Mouse (Mus musculus): ENCODE results near the gene Lhx1. TPM values are rescaled to one million over a fixed set of nuclear protein-coding genes. Genes with fewer than 3 reads are reported as not detected.

The Lhx1 gene
- polyA plus RNA-seq, 3 experiments from 2014 or later, result not detected

GRCm38 (mm10) chr11:84526451-84526850, 1.1 kb upstream of the Lhx1 start:
- no peak for ATAC-seq

- ATAC-seq, result no peak
Observed at GRCm38 (mm10) chr11:84524511-84525270, 644 bp downstream of the Lhx1 start.

- ATAC-seq, result no peak
Observed at GRCm38 (mm10) chr11:84523841-84524510, 1.4 kb downstream of the Lhx1 start.

- ATAC-seq, result no peak
Observed at GRCm38 (mm10) chr11:84523321-84523831, 2.0 kb downstream of the Lhx1 start.

- ATAC-seq, result no peak
Observed at GRCm38 (mm10) chr11:84522577-84523320, 2.6 kb downstream of the Lhx1 start.

GRCm38 (mm10) chr11:84521751-84522299, 3.5 kb downstream of the Lhx1 start:
- ATAC-seq, result no peak

GRCm38 (mm10) chr11:84521071-84521390, 4.3 kb downstream of the Lhx1 start:
- ATAC-seq, result no peak

GRCm38 (mm10) chr11:84520269-84521070, 4.9 kb downstream of the Lhx1 start:
- no peak for ATAC-seq

- ATAC-seq, result no peak
Observed at GRCm38 (mm10) chr11:84519576-84520268, 5.6 kb downstream of the Lhx1 start.

- no peak for ATAC-seq
Observed at GRCm38 (mm10) chr11:84519036-84519435, 6.3 kb downstream of the Lhx1 start.

- ATAC-seq, result no peak
Observed at GRCm38 (mm10) chr11:84518261-84518660, 7.1 kb downstream of the Lhx1 start.

GRCm38 (mm10) chr11:84517431-84517830, 7.9 kb downstream of the Lhx1 start:
- no peak for ATAC-seq

GRCm38 (mm10) chr11:84516501-84517240, 8.7 kb downstream of the Lhx1 start:
- ATAC-seq, result no peak

GRCm38 (mm10) chr11:84513171-84514116, 11.9 kb downstream of the Lhx1 start, which contains the start of gene Aatf:
TSS of gene Aatf (minus strand) at chr11:84513522.
- peak; percentile 95 for ATAC-seq

- ATAC-seq, result no peak
Observed at GRCm38 (mm10) chr11:84512031-84512430, 13.3 kb downstream of the Lhx1 start.

GRCm38 (mm10) chr11:84504296-84504695, 21.0 kb downstream of the Lhx1 start:
- no peak for ATAC-seq

GRCm38 (mm10) chr11:84497944-84498343, 27.4 kb downstream of the Lhx1 start:
- ATAC-seq, result no peak

- no peak for ATAC-seq
Observed at GRCm38 (mm10) chr11:84496901-84497300, 28.4 kb downstream of the Lhx1 start.

- ATAC-seq, result no peak
Observed at GRCm38 (mm10) chr11:84495774-84496173, 29.6 kb downstream of the Lhx1 start.

GRCm38 (mm10) chr11:84481661-84482060, 43.7 kb downstream of the Lhx1 start:
- ATAC-seq, result no peak
